Mouse (Mus musculus): ENCODE data around the gene 4930449I24Rik. TPM values are rescaled to one million over a fixed set of nuclear protein-coding genes. Genes with fewer than 3 reads are reported as not detected.
"Not testable (repeated sequence)": the region's sequence is repeated elsewhere in the genome, so short reads cannot be mapped to it uniquely, and the experiment has no call there.

The 4930449I24Rik gene
- polyA plus RNA-seq (2015; fragmentation: Nextera tagmentation; extraction: Ambion mirVana), result not detected in 2 replicates

DNA sequence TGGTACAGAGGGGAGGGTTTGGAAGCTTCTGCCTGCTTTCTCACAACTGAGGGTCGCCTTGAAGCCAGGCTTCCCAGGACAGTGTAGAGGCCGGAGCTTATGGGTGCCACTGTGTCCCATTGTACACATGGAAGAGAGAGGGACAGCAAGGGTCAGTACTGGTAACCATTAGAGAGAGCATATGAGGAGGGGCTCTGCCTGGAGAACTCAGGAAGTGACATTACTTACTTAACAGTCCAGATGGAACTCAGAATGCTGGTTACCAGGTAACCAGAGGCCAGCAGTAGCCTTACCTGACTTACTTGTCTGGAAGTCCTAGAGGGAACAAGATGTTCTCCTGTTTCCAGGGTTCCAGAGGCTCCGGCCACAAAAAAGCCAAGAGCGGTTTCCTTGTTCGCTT is at the start of gene 4930449I24Rik:
4930449I24Rik (plus strand) TSS at position 301 of the 400 bp plus-strand sequence.
- not testable (repeated sequence) for H3K4me3 ChIP-seq; H3K4me2 ChIP-seq; H3K9ac ChIP-seq; ATAC-seq (ENCODE audit: low read depth); H3K27me3 ChIP-seq; H3K4me1 ChIP-seq (replicated peaks); H3K27ac ChIP-seq (replicated peaks); H3K9me3 ChIP-seq; H3K36me3 ChIP-seq
- no CpG with 5 or more reads among the region's 5 CpGs for WGBS

DNA sequence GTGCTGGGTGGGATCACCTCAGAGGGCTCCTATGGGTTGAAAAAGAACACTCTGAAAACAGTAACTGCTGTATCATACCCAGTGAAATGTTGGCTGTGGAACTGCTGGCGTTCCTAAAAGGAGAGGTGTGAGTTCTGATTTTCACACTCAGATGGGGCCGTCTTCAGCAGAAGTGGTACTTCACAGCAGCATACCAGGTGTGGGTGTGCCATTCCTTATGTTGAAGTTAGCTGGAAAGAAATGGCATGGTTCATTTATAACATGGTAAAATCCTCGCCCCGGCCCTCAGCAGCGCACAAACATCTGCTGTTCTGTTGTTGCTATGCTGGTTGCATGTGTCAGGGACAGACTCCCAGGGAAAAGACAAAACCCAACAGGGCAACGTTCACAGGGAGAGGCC is 48.6 kb upstream of the 4930449I24Rik start:
- H3K27me3 ChIP-seq, result no peaks in the 10 kb centered on the region
- H3K9me3 ChIP-seq, result no peaks in the 10 kb centered on the region
- no peak overlapping the region for H3K9ac ChIP-seq
- H3K36me3 ChIP-seq, result peaks cover 52% of the 10 kb centered on the region
- H3K4me2 ChIP-seq, result no peak overlapping the region
- ATAC-seq (ENCODE audit: low read depth), result no peak
- H3K27ac ChIP-seq (replicated peaks), result no peak overlapping the region
- no peaks in the 10 kb centered on the region for H3K4me1 ChIP-seq (replicated peaks)
- WGBS, result 92% methylated on average over 6 of the region's 6 CpGs
- no peak overlapping the region for H3K4me3 ChIP-seq

DNA sequence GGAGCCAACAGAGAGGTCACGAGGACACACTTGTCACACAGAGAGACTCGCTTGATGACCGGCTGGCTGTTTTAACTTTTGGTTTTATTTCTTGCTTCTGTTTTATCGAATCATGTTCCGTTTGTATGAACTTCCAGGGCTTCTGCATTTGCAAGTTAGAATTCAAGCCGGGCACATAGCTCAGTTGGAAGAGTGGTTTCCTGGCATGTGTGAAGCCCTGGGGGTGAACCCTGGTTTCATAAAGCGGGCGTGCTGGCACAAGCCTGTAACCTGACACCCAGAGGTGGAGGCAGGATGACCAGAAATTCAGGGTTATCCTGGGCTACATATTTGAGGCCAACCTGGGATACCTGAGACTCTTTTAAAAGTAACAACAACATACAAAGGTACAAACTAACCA is 40.6 kb upstream of the 4930449I24Rik start:
- Histone ChIP-seq H3K27ac (replicated peaks) (no peak overlapping the region), H3K36me3 (peaks cover 46% of the 10 kb centered on the region), H3K4me3 (no peak overlapping the region), H3K27me3 (no peaks in the 10 kb centered on the region), H3K4me2 (no peak overlapping the region), H3K4me1 (replicated peaks) (no peaks in the 10 kb centered on the region), H3K9me3 (no peaks in the 10 kb centered on the region), H3K9ac (no peak overlapping the region)
- WGBS, result 90% methylated on average over 8 of the region's 8 CpGs
- no peak for ATAC-seq (ENCODE audit: low read depth)

DNA sequence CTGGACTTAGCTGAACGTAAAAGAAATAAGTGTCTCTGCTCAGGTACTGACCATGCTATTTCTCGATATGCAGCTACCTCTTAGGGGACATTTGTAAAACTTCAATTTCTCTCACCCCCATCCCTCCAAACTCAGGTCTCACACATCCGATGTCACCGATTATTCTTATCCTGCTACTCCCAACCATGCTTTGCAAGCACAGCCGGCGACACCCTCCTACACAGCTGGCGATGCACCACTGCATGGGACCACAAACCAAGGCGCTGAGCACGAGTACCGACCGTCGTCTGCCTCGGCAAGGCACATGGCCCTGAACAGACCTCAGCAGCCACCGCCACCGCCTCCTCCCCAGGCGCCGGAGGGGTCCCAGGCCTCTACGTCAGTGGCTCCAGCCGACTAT is 35.5 kb upstream of the 4930449I24Rik start:
- 95% methylated on average over 19 of the region's 19 CpGs for WGBS
- ATAC-seq (ENCODE audit: low read depth), result no peak
- peaks cover 52% of the 10 kb centered on the region for H3K36me3 ChIP-seq

DNA sequence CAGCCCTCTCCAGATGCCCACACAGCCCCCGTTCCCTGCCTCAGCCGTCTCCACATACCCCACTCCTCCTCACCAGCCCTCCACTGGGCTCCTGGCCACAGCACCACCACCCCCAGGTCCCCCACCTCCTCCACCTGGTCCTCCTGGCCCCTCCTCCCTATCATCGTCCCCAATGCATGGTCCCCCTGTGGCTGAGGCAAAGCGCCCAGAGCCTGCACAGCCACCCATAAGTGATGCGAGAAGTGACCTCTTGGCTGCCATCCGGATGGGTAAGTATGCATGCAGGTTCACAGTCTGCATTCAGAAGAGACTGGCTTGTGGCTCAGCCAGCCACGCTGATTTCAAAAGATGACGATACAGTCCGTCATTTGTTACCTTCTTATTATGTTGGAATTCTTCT is 33.9 kb upstream of the 4930449I24Rik start:
- H3K27ac ChIP-seq (replicated peaks), result no peak overlapping the region
- H3K27me3 ChIP-seq, result no peaks in the 10 kb centered on the region
- ATAC-seq (ENCODE audit: low read depth), result no peak
- H3K36me3 ChIP-seq, result peaks cover 54% of the 10 kb centered on the region
- no peak overlapping the region for H3K4me3 ChIP-seq
- H3K4me1 ChIP-seq (replicated peaks), result no peaks in the 10 kb centered on the region
- H3K4me2 ChIP-seq, result no peak overlapping the region
- H3K9ac ChIP-seq, result no peak overlapping the region
- no peaks in the 10 kb centered on the region for H3K9me3 ChIP-seq
- 94% methylated on average over 9 of the region's 9 CpGs for WGBS

More for the DNA sequence above, 35.5 kb upstream of the 4930449I24Rik start:
- H3K27me3 ChIP-seq, result no peaks in the 10 kb centered on the region
- H3K4me3 ChIP-seq, result no peak overlapping the region
- no peak overlapping the region for H3K27ac ChIP-seq (replicated peaks)
- H3K4me1 ChIP-seq (replicated peaks), result no peaks in the 10 kb centered on the region
- H3K4me2 ChIP-seq, result no peak overlapping the region
- H3K9ac ChIP-seq, result no peak overlapping the region
- H3K9me3 ChIP-seq, result no peaks in the 10 kb centered on the region

DNA sequence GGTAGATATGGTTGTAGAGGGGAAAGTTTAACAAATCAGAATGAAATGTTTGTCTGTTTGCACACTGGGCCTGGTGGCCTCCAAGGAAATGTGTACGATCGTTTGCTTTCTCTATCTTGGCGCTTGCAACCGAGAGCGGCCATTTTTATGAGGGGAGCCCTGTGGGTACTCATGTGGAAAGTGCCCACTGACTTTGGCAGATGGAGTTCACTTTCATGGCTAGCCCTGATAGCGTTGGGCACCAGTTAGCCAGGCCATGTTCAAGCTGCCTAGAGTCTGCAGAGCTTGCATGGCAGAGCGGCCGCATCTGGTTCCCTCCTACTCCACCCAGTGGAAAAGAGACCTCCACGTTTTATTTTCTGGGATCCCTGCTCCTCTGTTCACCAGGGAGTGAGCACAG is 31.4 kb upstream of the 4930449I24Rik start:
- H3K9me3 ChIP-seq, result no peaks in the 10 kb centered on the region
- H3K4me1 ChIP-seq (replicated peaks), result no peaks in the 10 kb centered on the region
- no peak overlapping the region for H3K27ac ChIP-seq (replicated peaks)
- H3K4me2 ChIP-seq, result no peak overlapping the region
- no peak overlapping the region for H3K9ac ChIP-seq
- no peak overlapping the region for H3K4me3 ChIP-seq
- WGBS, result 93% methylated on average over 9 of the region's 9 CpGs
- no peak for ATAC-seq (ENCODE audit: low read depth)
- H3K36me3 ChIP-seq, result peaks cover 57% of the 10 kb centered on the region
- no peaks in the 10 kb centered on the region for H3K27me3 ChIP-seq

DNA sequence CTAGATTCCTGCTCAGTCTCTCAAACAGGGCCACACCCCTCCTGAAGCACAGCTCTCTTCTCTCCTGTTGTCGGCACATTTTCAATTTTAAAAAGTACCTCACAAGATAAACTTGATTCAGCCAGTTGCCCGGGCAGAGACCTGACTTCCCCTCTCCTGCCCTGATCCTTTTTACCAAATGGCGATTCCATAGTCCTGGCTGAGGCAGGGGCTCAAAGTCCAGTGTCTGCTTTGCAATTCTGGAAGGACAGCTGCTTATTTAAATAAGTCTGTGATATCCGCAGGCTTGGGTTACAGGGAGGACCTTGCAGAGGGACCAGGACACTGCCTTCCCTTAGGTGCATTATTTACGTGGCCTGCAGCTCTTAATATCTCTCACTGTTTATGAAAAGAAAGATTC is 30.9 kb upstream of the 4930449I24Rik start:
- Histone ChIP-seq H3K36me3 (peaks cover 52% of the 10 kb centered on the region), H3K27me3 (no peaks in the 10 kb centered on the region), H3K4me3 (no peak overlapping the region), H3K9ac (no peak overlapping the region), H3K9me3 (no peaks in the 10 kb centered on the region), H3K27ac (replicated peaks) (no peak overlapping the region), H3K4me2 (no peak overlapping the region), H3K4me1 (replicated peaks) (no peaks in the 10 kb centered on the region)
- WGBS, result 89% methylated on average over 5 of the region's 5 CpGs
- ATAC-seq (ENCODE audit: low read depth), result no peak

DNA sequence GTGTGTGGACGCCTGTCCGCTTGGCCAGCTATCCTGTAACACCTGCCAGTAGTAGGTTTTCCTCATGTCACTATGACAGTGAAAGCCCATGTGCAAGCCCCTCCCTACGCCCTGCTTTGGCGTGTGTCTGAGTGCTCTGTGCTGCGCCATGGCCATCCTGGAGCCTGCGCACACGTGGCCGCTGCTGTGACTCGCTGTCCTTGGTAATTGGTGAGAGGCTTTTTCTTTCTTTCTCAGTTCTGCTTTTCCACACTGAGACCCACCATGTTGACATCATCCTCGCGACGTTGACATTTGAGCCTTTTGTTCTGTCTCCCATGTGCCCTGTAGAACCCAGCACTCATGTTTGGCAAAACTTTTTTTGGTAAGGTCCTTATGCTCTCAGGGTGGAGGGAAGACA is 30.4 kb upstream of the 4930449I24Rik start:
- Histone ChIP-seq H3K27me3 (no peaks in the 10 kb centered on the region), H3K4me3 (no peak overlapping the region), H3K4me2 (no peak overlapping the region), H3K9ac (no peak overlapping the region), H3K27ac (replicated peaks) (no peak overlapping the region), H3K36me3 (peaks cover 49% of the 10 kb centered on the region), H3K4me1 (replicated peaks) (no peaks in the 10 kb centered on the region), H3K9me3 (no peaks in the 10 kb centered on the region)
- WGBS, result 89% methylated on average over 12 of the region's 12 CpGs
- no peak for ATAC-seq (ENCODE audit: low read depth)

DNA sequence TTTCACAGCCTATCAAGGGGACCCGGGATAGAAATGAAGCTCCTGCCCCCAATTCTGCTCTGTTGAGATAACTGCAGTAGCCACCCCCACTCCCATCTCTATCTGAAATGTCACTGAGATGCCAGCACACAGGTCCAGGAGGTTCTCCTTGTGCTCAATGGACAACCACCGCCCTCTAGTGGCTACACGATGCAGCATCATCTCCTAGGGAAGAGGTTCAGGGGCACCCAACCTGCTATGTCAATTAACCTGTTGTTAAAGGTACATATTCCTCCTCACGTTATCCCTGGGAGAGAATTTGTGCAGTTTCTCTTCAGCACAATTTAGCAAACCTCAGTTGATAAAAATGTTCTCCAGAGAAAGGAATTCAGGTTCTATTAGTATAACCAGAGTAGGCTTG is 22.6 kb upstream of the 4930449I24Rik start:
- not testable (repeated sequence) for H3K4me3 ChIP-seq; H3K9ac ChIP-seq; H3K4me2 ChIP-seq; H3K27ac ChIP-seq (replicated peaks); H3K9me3 ChIP-seq; ATAC-seq (ENCODE audit: low read depth); H3K27me3 ChIP-seq; H3K4me1 ChIP-seq (replicated peaks); H3K36me3 ChIP-seq
- 16% methylated on average over 4 of the region's 4 CpGs for WGBS

DNA sequence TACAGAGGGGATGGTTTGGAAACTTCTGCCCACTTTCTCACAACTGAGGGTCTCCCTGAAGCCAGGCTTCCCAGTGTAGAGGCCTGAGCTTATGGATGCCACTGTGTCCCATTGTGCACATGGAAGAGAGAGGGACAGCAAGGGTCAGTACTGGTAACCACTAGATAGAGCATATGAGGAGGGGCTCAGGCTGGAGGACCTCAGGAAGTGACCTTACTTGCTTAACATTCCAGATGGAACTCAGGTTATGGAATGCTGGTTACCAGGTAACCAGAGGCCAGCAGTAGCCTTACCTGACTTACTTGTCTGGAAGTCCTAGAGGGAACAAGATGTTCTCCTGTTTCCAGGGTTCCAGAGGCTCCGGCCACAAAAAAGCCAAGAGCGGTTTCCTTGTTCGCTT is 20.5 kb upstream of the 4930449I24Rik start, which contains the start of gene Gm6408:
Gm6408 (plus strand) TSS at position 301 of the 400 bp plus-strand sequence.
- not testable (repeated sequence) for H3K36me3 ChIP-seq; H3K4me3 ChIP-seq; H3K4me2 ChIP-seq; H3K27me3 ChIP-seq; H3K27ac ChIP-seq (replicated peaks); H3K9ac ChIP-seq; H3K4me1 ChIP-seq (replicated peaks); H3K9me3 ChIP-seq; ATAC-seq (ENCODE audit: low read depth)
- 92% methylated on average over 3 of the region's 3 CpGs for WGBS

DNA sequence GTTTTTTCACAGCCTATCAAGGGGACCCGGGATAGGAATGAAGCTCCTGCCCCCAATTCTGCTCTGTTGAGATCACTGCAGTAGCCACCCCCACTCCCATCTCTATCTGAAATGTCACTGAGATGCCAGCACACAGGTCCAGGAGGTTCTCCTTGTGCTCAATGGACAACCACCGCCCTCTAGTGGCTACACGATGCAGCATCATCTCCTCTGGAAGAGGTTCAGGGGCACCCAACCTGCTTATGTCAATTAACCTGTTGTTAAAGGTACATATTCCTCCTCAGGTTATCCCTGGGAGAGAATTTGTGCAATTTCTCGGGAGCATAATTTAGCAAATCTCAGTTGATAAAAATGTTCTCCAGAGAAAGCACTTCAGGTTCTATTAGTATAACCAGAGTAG is 13.2 kb upstream of the 4930449I24Rik start:
- H3K4me2 ChIP-seq; H3K27ac ChIP-seq (replicated peaks); H3K9me3 ChIP-seq; H3K9ac ChIP-seq; ATAC-seq (ENCODE audit: low read depth); H3K36me3 ChIP-seq; H3K27me3 ChIP-seq; H3K4me1 ChIP-seq (replicated peaks); H3K4me3 ChIP-seq: not testable (repeated sequence)
- 13% methylated on average over 3 of the region's 4 CpGs for WGBS

DNA sequence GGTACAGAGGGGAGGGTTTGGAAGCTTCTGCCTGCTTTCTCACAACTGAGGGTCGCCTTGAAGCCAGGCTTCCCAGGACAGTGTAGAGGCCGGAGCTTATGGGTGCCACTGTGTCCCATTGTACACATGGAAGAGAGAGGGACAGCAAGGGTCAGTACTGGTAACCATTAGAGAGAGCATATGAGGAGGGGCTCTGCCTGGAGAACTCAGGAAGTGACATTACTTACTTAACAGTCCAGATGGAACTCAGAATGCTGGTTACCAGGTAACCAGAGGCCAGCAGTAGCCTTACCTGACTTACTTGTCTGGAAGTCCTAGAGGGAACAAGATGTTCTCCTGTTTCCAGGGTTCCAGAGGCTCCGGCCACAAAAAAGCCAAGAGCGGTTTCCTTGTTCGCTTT is 11.1 kb upstream of the 4930449I24Rik start, which contains the start of gene Gm6370:
Gm6370 (plus strand) TSS at position 301 of the 400 bp plus-strand sequence.
- not testable (repeated sequence) for H3K9me3 ChIP-seq; H3K4me1 ChIP-seq (replicated peaks); ATAC-seq (ENCODE audit: low read depth); H3K27me3 ChIP-seq; H3K4me3 ChIP-seq; H3K36me3 ChIP-seq; H3K9ac ChIP-seq; H3K27ac ChIP-seq (replicated peaks); H3K4me2 ChIP-seq
- no CpG with 5 or more reads among the region's 5 CpGs for WGBS

DNA sequence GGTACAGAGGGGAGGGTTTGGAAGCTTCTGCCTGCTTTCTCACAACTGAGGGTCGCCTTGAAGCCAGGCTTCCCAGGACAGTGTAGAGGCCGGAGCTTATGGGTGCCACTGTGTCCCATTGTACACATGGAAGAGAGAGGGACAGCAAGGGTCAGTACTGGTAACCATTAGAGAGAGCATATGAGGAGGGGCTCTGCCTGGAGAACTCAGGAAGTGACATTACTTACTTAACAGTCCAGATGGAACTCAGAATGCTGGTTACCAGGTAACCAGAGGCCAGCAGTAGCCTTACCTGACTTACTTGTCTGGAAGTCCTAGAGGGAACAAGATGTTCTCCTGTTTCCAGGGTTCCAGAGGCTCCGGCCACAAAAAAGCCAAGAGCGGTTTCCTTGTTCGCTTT is 11.6 kb downstream of the 4930449I24Rik start, which contains the start of gene Gm3402:
Gm3402 (plus strand) TSS at position 301 of the 400 bp plus-strand sequence.
- H3K9ac ChIP-seq; H3K36me3 ChIP-seq; H3K4me2 ChIP-seq; H3K27ac ChIP-seq (replicated peaks); H3K27me3 ChIP-seq; H3K9me3 ChIP-seq; ATAC-seq (ENCODE audit: low read depth); H3K4me1 ChIP-seq (replicated peaks); H3K4me3 ChIP-seq: not testable (repeated sequence)
- 71% methylated on average over 2 of the region's 5 CpGs for WGBS

Data from neural tube, embryonic 13.5 days (tissue).